Mouse (Mus musculus) embryonic facial prominence, embryonic 15.5 days (tissue): ENCODE measurements around the gene Tmem53. TPM values are rescaled to one million over a fixed set of nuclear protein-coding genes. Genes with fewer than 3 reads are reported as not detected.

Experiments used
- ATAC-seq: fragments of 200-750 bp; cut with Nextera tagmentation; 2 replicates; pipeline ENCODE4 v1.8.0; 2017; ENCODE audit warnings: low read depth, moderate TSS enrichment; ENCODE audit not compliant: insufficient number of reproducible peaks, low FRiP score, low TSS enrichment
- H3K27ac ChIP-seq: fragments of 300-500 bp; sonication (generic); replicated peaks from 2 replicates; pipeline ENCODE4 v1.5.1; 2015; ENCODE audit warnings: mild to moderate bottlenecking, inconsistent platforms
- H3K27me3 ChIP-seq: fragments of 300-500 bp; sonication (generic); 2 replicates; pipeline ENCODE4 v1.6.1; 2015; ENCODE audit warnings: inconsistent platforms
- H3K36me3 ChIP-seq: fragments of 300-500 bp; sonication (generic); 2 replicates; pipeline ENCODE4 v1.6.1; 2015; ENCODE audit warnings: mild to moderate bottlenecking, inconsistent platforms
- H3K4me1 ChIP-seq: fragments of 300-500 bp; sonication (generic); 2 replicates; pipeline ENCODE4 v1.6.1; 2015; ENCODE audit warnings: inconsistent platforms
- H3K4me2 ChIP-seq: fragments of 300-500 bp; sonication (generic); replicated peaks from 2 replicates; pipeline ENCODE4 v1.6.1; 2015; ENCODE audit warnings: mild to moderate bottlenecking, inconsistent platforms
- H3K4me3 ChIP-seq: fragments of 300-500 bp; sonication (generic); replicated peaks from 2 replicates; pipeline ENCODE4 v1.5.1; 2015; ENCODE audit warnings: mild to moderate bottlenecking, inconsistent platforms
- H3K9ac ChIP-seq: fragments of 300-500 bp; sonication (generic); 2 replicates; pipeline ENCODE4 v1.6.1; 2015; ENCODE audit warnings: inconsistent platforms
- H3K9me3 ChIP-seq: fragments of 300-500 bp; sonication (generic); replicated peaks from 2 replicates; pipeline ENCODE4 v1.6.1; 2016; ENCODE audit warnings: inconsistent platforms
- WGBS: fragments of 180-500 bp; shearing (Covaris S2); methylation state at CpG from one replicate; pipeline ENCODE4 v1.1.7; 2015; 5-methylcytosine and 5-hydroxymethylcytosine counted together
- polyA plus RNA-seq: library from polyadenylated mRNA; unstranded; fragments of >200 nt; fragmentation: Nextera tagmentation; extraction: Ambion mirVana; gene quantifications from 2 replicates; pipeline ENCODE4 v1.2.1, GENCODE M21; 2015

The Tmem53 gene
- polyA plus RNA-seq, 1 experiment from 2014 or later, result 24.6 TPM

DNA sequence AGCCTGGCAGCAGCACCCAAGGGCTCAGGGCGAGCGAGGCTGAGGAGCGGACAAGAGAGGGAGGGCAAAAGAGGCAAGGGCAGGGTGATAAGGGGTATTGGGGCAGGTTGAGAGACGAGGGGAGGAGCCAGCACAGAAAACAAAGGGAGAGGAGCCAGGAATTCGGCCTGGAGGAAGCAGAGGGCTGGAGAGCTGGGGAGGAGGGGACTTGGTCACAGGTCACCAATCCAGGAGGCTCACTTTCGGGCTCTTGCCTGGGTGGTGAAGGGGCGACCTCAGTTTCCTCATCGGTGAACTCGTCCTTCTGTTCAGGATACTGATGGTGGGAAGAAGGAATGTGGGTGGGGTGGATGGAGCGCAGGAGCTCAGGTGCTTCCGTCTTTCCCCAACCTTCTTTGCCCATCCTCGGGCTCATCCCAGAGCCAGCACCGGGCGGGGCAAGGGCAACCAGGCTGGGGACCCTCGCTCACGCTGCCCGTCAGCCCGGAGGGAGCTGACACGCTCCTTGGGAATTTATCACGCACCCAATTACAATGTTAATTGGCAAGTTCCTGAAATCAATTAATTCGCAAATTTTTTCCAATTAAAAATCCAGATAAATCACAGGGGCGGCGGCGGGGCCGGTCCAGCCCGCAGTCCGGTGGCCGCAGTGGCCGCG lies 52.0 kb downstream of the Tmem53 start:
- Histone ChIP-seq H3K4me2 (peak overlapping the region; percentile 72), H3K36me3 (no peaks in the 10 kb centered on the region), H3K27me3 (peaks cover 74% of the 10 kb centered on the region), H3K9me3 (no peaks in the 10 kb centered on the region), H3K27ac (no peak overlapping the region), H3K4me1 (peaks cover 15% of the 10 kb centered on the region), H3K9ac (0 out of 2 replicates have a peak overlapping the region, but pooled peaks have one; percentile 24), H3K4me3 (peak overlapping the region; percentile 39)
- ATAC-seq, result no peak
- 6% methylated on average over 30 of the region's 30 CpGs for WGBS

DNA sequence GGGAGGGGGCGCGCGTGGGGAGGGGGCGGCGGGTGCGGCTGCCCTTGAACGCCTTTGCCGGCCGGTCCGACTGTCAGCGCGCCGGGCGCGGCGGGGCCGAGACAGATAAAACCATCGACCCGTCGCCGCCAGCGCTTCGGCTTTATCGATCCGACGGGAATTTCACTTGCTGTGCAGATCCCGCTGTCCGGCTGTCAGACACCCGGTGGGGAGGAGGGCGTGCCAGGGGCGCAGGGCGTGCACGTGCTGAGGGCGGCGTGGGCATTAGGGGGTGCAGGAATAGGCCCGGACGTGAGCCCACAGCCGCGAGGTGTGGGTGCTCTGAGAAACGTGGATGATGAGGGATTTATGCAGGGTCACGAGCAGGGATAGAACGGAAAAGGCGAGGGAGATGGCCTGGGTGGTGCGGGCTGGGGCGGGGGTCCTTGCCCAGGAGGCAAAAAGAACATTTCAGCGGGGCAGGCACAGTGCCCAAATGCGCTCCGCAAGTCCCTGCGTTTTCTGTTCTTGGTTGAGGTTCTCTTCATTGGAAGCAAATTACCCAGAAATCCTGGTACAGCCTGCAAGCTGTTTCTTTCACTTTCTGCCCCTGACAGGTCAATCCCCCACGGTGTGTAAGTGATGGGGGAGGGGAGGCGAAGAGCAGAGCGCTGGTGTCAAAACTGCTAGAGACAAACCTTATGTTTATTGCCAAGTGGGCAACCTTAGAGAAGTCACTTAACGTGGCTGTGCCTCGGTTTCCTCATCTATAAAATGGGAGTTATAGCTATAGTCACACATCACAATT lies 52.7 kb downstream of the Tmem53 start:
- H3K9ac ChIP-seq, result peak overlapping the region; percentile 24; the same call in 1 of the 2 replicates
- peaks cover 15% of the 10 kb centered on the region for H3K4me1 ChIP-seq
- ATAC-seq, result no peak
- H3K27ac ChIP-seq, result no peak overlapping the region
- peaks cover 74% of the 10 kb centered on the region for H3K27me3 ChIP-seq
- H3K9me3 ChIP-seq, result no peaks in the 10 kb centered on the region
- H3K4me3 ChIP-seq, result peak overlapping the region; percentile 39
- H3K4me2 ChIP-seq, result peak overlapping the region; percentile 72
- 4% methylated on average over 54 of the region's 54 CpGs for WGBS
- H3K36me3 ChIP-seq, result no peaks in the 10 kb centered on the region

DNA sequence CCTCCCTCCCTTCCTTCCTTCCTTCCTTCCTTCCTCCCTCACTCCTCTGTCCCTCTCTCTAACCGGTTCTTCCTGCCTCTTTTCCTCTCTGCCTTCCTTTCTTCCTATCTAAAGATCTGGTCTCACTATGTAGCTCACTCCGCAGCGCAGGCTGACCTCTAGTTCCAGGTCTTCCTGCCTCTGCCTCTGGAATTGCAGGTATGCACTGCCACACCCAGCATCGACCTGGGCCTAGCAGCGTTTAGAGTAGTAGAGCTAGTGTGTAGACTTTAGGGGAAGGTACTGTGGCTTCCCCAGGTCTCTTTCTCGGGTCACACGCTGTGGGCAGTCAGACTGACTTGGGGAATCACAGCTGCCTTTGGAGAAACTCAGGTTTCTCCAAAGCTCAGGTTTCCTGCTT lies 53.7 kb downstream of the Tmem53 start:
- 47% methylated on average over 7 of the region's 7 CpGs for WGBS
- H3K27me3 ChIP-seq, result peaks cover 66% of the 10 kb centered on the region

DNA sequence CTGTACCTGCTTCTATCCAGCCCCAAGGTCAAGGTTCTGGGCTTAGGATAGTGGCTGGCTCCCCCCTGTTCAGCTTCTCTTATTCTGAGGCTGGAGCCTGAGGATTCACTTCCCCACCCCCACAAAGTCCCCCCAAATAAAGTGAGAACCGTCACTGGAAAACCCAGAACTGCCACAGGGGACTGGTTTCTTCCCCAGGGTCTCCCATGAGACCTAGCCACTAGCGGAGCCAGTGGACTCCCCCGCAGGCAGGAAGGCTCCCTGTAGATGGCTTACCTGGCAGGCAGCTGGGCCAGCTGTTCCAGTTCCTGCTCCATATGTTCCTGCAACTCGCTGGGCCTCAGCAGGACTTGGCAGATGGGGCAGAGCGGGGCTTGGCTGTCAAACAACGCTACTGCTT lies 55.5 kb downstream of the Tmem53 start:
- no peak for ATAC-seq
- Histone ChIP-seq H3K4me3 (no peak overlapping the region), H3K9ac (no peak overlapping the region), H3K9me3 (no peaks in the 10 kb centered on the region), H3K4me1 (peaks cover 16% of the 10 kb centered on the region), H3K36me3 (no peaks in the 10 kb centered on the region), H3K27me3 (peaks cover 64% of the 10 kb centered on the region), H3K27ac (no peak overlapping the region), H3K4me2 (no peak overlapping the region)
- WGBS, result 46% methylated on average over 6 of the region's 6 CpGs

More for the DNA sequence above, 53.7 kb downstream of the Tmem53 start:
- Histone ChIP-seq H3K9me3 (no peaks in the 10 kb centered on the region), H3K4me3 (no peak overlapping the region), H3K36me3 (no peaks in the 10 kb centered on the region), H3K9ac (no peak overlapping the region), H3K4me2 (no peak overlapping the region), H3K27ac (no peak overlapping the region), H3K4me1 (peaks cover 15% of the 10 kb centered on the region)
- ATAC-seq, result no peak

DNA sequence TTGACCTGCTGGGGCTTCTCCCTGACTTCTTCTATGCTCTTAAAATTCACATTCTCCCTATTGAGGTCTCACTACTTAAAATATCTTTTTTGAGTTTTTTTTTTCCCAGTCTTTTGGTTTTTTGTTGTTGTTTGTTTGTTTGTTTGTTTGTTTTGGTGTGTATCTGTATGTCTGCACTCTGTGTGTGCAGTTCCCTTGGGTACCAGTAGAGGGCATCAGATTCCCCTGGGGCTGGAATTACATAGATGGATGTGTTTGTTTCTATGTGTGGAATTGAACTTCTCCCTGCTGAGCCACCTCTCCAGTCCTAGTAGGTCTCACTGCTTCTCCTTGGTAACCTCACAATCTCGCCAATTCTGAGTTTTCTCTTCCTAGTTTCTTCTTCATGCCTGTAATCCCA lies 57.7 kb downstream of the Tmem53 start:
- Histone ChIP-seq H3K4me3 (no peak overlapping the region), H3K4me1 (peaks cover 13% of the 10 kb centered on the region), H3K27me3 (peaks cover 64% of the 10 kb centered on the region), H3K4me2 (no peak overlapping the region), H3K36me3 (no peaks in the 10 kb centered on the region), H3K9ac (no peak overlapping the region), H3K9me3 (no peaks in the 10 kb centered on the region), H3K27ac (no peak overlapping the region)
- no peak for ATAC-seq
- 90% methylated on average over 1 of the region's 1 CpGs for WGBS

DNA sequence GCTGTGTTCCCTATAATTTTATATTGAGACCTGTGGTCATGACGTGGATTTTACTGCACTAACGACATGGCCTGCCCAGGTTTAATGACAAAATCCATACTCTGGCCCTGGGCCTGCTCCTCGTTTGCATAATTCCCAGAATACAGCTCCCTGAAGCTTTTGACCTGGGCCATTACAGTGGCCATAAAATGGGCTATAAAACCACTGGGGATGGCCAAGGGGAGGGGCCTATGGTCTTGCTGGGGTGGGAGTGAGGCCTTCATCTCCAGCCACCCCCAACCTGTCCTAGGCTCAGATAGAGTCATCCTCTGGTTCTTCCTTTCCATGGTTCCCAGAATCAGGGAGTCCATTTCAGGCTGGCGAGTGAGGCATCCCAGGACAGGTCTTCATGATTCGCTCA lies 60.1 kb downstream of the Tmem53 start:
- Histone ChIP-seq H3K4me3 (no peak overlapping the region), H3K27ac (no peak overlapping the region), H3K9me3 (no peaks in the 10 kb centered on the region), H3K36me3 (no peaks in the 10 kb centered on the region), H3K9ac (no peak overlapping the region), H3K27me3 (peaks cover 65% of the 10 kb centered on the region), H3K4me1 (peaks cover 22% of the 10 kb centered on the region), H3K4me2 (no peak overlapping the region)
- 54% methylated on average over 5 of the region's 5 CpGs for WGBS
- ATAC-seq, result no peak

DNA sequence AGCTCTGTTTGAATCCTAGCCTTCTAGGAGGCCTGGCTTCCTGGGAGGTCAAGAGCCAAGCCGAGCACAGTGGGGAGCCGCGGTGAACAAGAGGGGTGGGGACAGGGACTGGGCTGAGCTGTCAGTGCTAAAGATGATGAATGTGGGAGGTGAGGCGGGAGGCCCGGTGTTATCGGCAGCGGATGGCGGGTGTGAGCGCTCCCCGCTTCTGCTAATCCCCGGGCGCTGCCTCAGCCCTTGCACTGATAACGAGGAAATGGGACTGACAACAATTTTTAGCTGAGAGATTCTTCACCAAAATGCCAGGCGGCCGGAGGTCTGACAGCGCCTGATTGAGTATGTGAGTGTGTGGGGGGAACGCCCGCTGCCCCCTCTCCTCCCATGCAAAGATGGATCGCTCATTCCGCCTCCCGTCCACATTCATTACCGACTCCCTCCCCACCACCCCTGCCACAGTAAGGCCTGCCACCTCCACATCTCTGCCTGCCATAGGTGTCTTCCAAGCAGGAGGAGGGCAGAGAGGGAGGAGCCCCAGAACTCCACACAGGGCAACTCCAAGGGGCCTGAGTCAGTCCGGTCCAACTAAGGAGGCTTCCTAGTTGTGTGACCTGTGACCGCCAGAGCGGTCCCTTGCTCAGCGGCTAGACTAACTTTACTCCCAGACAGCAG lies 60.8 kb downstream of the Tmem53 start:
- Histone ChIP-seq H3K4me2 (no peak overlapping the region), H3K36me3 (no peaks in the 10 kb centered on the region), H3K9ac (no peak overlapping the region), H3K4me3 (no peak overlapping the region), H3K27me3 (peaks cover 67% of the 10 kb centered on the region), H3K4me1 (peaks cover 25% of the 10 kb centered on the region), H3K9me3 (no peaks in the 10 kb centered on the region), H3K27ac (no peak overlapping the region)
- WGBS, result 12% methylated on average over 26 of the region's 26 CpGs
- no peak for ATAC-seq

DNA sequence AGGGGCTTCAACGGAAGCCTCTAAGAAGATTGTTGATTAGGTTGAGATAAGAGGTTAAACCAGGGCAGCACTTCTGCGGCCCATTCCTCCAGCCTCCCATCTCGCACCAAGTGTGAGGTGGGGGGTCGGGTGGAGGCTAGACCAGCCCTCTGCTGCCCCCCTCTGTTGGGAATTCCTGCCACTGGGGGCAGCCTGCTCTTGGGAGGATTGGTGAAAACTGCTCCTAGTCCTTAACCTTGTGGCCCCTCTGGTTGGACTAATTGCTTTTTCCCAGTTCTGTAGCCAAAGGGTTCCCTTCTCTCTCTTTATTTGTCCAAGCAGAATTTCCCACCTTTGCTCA lies 61.3 kb downstream of the Tmem53 start:
- H3K4me3 ChIP-seq, result no peak overlapping the region
- H3K9ac ChIP-seq, result no peak overlapping the region
- no peak overlapping the region for H3K27ac ChIP-seq
- H3K27me3 ChIP-seq, result peaks cover 71% of the 10 kb centered on the region
- peaks cover 25% of the 10 kb centered on the region for H3K4me1 ChIP-seq
- no peak for ATAC-seq
- no peak overlapping the region for H3K4me2 ChIP-seq
- 8% methylated on average over 4 of the region's 4 CpGs for WGBS
- no peaks in the 10 kb centered on the region for H3K36me3 ChIP-seq
- no peaks in the 10 kb centered on the region for H3K9me3 ChIP-seq

DNA sequence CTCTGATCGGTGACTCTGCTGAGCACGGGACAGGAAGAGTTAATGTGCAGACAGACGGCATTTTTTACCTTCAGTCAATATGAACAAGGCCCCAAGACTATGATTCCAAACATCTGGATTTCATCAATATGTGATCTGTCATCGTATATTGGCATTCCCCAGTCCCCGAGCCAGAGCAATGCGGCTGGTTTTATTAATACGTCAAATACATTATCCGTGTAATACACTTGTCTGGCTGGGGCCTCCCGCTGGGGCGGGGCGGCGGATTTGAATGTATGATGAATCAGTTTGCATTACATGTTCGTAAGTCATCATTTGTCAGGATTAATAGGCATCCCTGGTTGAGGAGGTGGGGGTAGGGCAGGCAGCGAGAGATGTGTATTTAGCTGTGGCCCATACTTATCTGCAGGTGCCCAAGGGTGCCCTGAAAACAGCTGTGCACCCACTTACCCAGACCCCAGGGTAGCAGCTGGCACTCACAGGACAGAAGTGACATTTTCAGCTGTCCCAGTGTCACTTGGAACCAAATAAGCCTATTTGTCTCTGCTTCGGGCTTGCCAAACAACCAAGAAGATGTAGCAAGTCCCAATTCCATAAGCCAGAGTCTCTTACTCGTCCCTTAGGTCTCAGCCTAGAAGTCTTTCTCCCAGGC lies 63.2 kb downstream of the Tmem53 start:
- Histone ChIP-seq H3K36me3 (no peaks in the 10 kb centered on the region), H3K9ac (no peak overlapping the region), H3K27ac (no peak overlapping the region), H3K4me3 (no peak overlapping the region), H3K4me2 (no peak overlapping the region), H3K9me3 (no peaks in the 10 kb centered on the region), H3K4me1 (peaks cover 25% of the 10 kb centered on the region), H3K27me3 (peaks cover 87% of the 10 kb centered on the region)
- WGBS, result 37% methylated on average over 16 of the region's 16 CpGs
- ATAC-seq, result no peak

DNA sequence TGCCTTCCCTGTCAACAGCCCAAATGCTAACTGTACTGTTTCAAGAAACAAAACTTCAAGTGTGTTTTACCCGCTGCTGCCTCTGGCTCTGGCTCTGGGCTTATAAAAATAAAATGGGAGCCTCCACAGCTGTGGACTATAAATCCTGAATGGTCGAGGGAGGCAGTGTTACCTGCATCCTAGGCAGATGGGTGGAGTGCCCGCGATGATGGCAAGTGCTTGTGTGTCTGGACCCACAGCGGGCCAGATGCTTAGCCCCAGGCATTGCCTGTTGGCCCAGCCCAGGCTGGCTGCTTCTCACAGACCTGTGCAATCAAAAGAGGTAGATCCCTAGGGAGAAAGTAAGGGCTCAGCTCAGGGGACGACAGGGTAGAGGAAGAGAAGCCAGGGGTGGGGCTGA lies 65.0 kb downstream of the Tmem53 start:
- no peak overlapping the region for H3K9ac ChIP-seq
- peaks cover 25% of the 10 kb centered on the region for H3K4me1 ChIP-seq
- no peak overlapping the region for H3K4me3 ChIP-seq
- H3K27ac ChIP-seq, result no peak overlapping the region
- H3K9me3 ChIP-seq, result no peaks in the 10 kb centered on the region
- H3K27me3 ChIP-seq, result peaks cover 92% of the 10 kb centered on the region
- 35% methylated on average over 6 of the region's 6 CpGs for WGBS
- no peaks in the 10 kb centered on the region for H3K36me3 ChIP-seq
- H3K4me2 ChIP-seq, result no peak overlapping the region
- no peak for ATAC-seq

DNA sequence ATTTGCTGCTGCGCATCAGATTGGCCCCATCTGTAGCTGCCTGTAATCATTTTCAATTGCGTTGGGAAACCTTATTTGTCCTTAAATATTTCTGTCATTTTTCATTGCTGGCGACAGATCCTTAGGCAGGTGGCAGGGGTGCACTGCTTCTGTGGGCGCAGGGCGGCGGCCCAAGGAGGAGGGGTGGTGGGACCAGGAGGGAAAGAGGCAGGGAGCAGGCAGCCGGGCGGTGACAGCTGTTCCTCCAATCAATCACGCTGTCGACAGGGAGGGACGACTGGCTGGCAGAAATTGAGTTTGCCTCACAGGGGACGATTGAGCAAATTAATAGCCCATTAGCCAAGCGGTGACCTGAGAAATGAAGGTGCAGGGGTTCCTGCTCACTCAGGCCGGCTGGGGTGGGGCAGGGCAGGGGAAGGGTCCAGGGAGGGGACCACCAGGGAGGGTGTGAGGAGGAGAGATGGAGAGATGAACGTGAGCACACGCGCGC lies 66.0 kb downstream of the Tmem53 start:
- no peak overlapping the region for H3K4me3 ChIP-seq
- H3K9ac ChIP-seq, result no peak overlapping the region
- H3K36me3 ChIP-seq, result no peaks in the 10 kb centered on the region
- no peak overlapping the region for H3K27ac ChIP-seq
- H3K4me2 ChIP-seq, result no peak overlapping the region
- peaks cover 19% of the 10 kb centered on the region for H3K4me1 ChIP-seq
- ATAC-seq, result no peak
- H3K9me3 ChIP-seq, result no peaks in the 10 kb centered on the region
- peaks cover 90% of the 10 kb centered on the region for H3K27me3 ChIP-seq
- WGBS, result 19% methylated on average over 18 of the region's 18 CpGs
